Mouse (Mus musculus): ENCODE data around the gene Igsf21.

Gene Igsf21

GRCm38 (mm10) chr4:140192276-140193002, 54.1 kb downstream of the Igsf21 start:
- no peak for DNase-seq (ENCODE audit: low spot score in 2 of 2)

- no peak for DNase-seq (ENCODE audit: low spot score in 2 of 2)
Measured at GRCm38 (mm10) chr4:140189601-140190000, 57.0 kb downstream of the Igsf21 start.

GRCm38 (mm10) chr4:140188626-140189025, 58.0 kb downstream of the Igsf21 start:
- no peak for DNase-seq (ENCODE audit: low spot score in 2 of 2)

GRCm38 (mm10) chr4:140187404-140188145, 59.0 kb downstream of the Igsf21 start:
- no peak for DNase-seq (ENCODE audit: low spot score in 2 of 2)

GRCm38 (mm10) chr4:140179576-140179975, 67.0 kb downstream of the Igsf21 start:
- no peak for DNase-seq (ENCODE audit: low spot score in 2 of 2)

GRCm38 (mm10) chr4:140177055-140177454, 69.5 kb downstream of the Igsf21 start:
- no peak for DNase-seq (ENCODE audit: low spot score in 2 of 2)

GRCm38 (mm10) chr4:140173746-140174399, 72.7 kb downstream of the Igsf21 start:
- DNase-seq (ENCODE audit: low spot score in 2 of 2): no peak

GRCm38 (mm10) chr4:140173084-140173483, 73.5 kb downstream of the Igsf21 start:
- no peak for DNase-seq (ENCODE audit: low spot score in 2 of 2)

- DNase-seq (ENCODE audit: low spot score in 2 of 2): no peak
Measured at GRCm38 (mm10) chr4:140171917-140172316, 74.7 kb downstream of the Igsf21 start.

- no peak for DNase-seq (ENCODE audit: low spot score in 2 of 2)
Measured at GRCm38 (mm10) chr4:140171189-140171588, 75.4 kb downstream of the Igsf21 start.

- no peak for DNase-seq (ENCODE audit: low spot score in 2 of 2)
Measured at GRCm38 (mm10) chr4:140165851-140166250, 80.7 kb downstream of the Igsf21 start.

GRCm38 (mm10) chr4:140164662-140165061, 81.9 kb downstream of the Igsf21 start:
- DNase-seq (ENCODE audit: low spot score in 2 of 2): no peak

GRCm38 (mm10) chr4:140159617-140160016, 87.0 kb downstream of the Igsf21 start:
- DNase-seq (ENCODE audit: low spot score in 2 of 2): no peak

- no peak for DNase-seq (ENCODE audit: low spot score in 2 of 2)
Measured at GRCm38 (mm10) chr4:140154899-140155463, 91.6 kb downstream of the Igsf21 start.

- no peak for DNase-seq (ENCODE audit: low spot score in 2 of 2)
Measured at GRCm38 (mm10) chr4:140154484-140154883, 92.1 kb downstream of the Igsf21 start.

- DNase-seq (ENCODE audit: low spot score in 2 of 2): no peak
Measured at GRCm38 (mm10) chr4:140153711-140154114, 92.9 kb downstream of the Igsf21 start.

- DNase-seq (ENCODE audit: low spot score in 2 of 2): no peak
Measured at GRCm38 (mm10) chr4:140153101-140153500, 93.5 kb downstream of the Igsf21 start.

GRCm38 (mm10) chr4:140149706-140150105, 96.9 kb downstream of the Igsf21 start:
- no peak for DNase-seq (ENCODE audit: low spot score in 2 of 2)

- DNase-seq (ENCODE audit: low spot score in 2 of 2): no peak
Measured at GRCm38 (mm10) chr4:140147857-140148695, 98.5 kb downstream of the Igsf21 start.

GRCm38 (mm10) chr4:140147079-140147840, 99.3 kb downstream of the Igsf21 start:
- no peak for DNase-seq (ENCODE audit: low spot score in 2 of 2)
